Mouse (Mus musculus) hindbrain, embryonic 16.5 days (tissue): ENCODE measurements around the gene Ttn. TPM values are rescaled to one million over a fixed set of nuclear protein-coding genes. Genes with fewer than 3 reads are reported as not detected.
"Not testable (repeated sequence)": the region's sequence is repeated elsewhere in the genome, so short reads cannot be mapped to it uniquely, and the experiment has no call there.

Experiments used
- ATAC-seq: fragments of 200-750 bp; cut with Nextera tagmentation; 2 replicates; pipeline ENCODE4 v1.8.0; 2017; ENCODE audit warnings: moderate TSS enrichment, moderate library complexity
- H3K27ac ChIP-seq: fragments of 300-500 bp; sonication (generic); 2 replicates; pipeline ENCODE4 v1.5.1; 2014; ENCODE audit warnings: low read depth, mild to moderate bottlenecking, control low read depth, low read length, moderate library complexity
- H3K27me3 ChIP-seq: fragments of 300-500 bp; sonication (generic); replicated peaks from 2 replicates; pipeline ENCODE4 v1.6.1; 2014; ENCODE audit warnings: low read length; ENCODE audit not compliant: control insufficient read depth, insufficient read depth
- H3K36me3 ChIP-seq: fragments of 300-500 bp; sonication (generic); 2 replicates; pipeline ENCODE4 v1.6.1; 2014; ENCODE audit warnings: mild to moderate bottlenecking, low read length, moderate library complexity, mixed read lengths; ENCODE audit not compliant: control insufficient read depth, insufficient read depth
- H3K4me1 ChIP-seq: fragments of 300-500 bp; sonication (generic); 2 replicates; pipeline ENCODE4 v1.6.1; 2014; ENCODE audit warnings: low read depth, low read length; ENCODE audit not compliant: control insufficient read depth, insufficient read depth
- H3K4me2 ChIP-seq: fragments of 300-500 bp; sonication (generic); 2 replicates; pipeline ENCODE4 v1.6.1; 2014; ENCODE audit warnings: mild to moderate bottlenecking, low read length, control low read depth, moderate library complexity
- H3K4me3 ChIP-seq: fragments of 300-500 bp; sonication (generic); 2 replicates; pipeline ENCODE4 v1.5.1; 2014; ENCODE audit warnings: mild to moderate bottlenecking, low read length, control low read depth, moderate library complexity
- H3K9ac ChIP-seq: fragments of 300-500 bp; sonication (generic); 2 replicates; pipeline ENCODE4 v1.6.1; 2014; ENCODE audit warnings: low read depth, mild to moderate bottlenecking, control low read depth, low read length, moderate library complexity
- H3K9me3 ChIP-seq: fragments of 300-500 bp; sonication (generic); 2 replicates; pipeline ENCODE4 v1.6.1; 2014; ENCODE audit warnings: mild to moderate bottlenecking, low read length, moderate library complexity; ENCODE audit not compliant: control insufficient read depth
- WGBS: fragments of 180-500 bp; shearing (Covaris S2); extraction: QIAGEN DNeasy Blood & Tissue Kit; methylation state at CpG from one replicate; pipeline ENCODE4 v1.1.7; 2014; 5-methylcytosine and 5-hydroxymethylcytosine counted together
- polyA plus RNA-seq: library from polyadenylated mRNA; unstranded; fragments of >200 nt; fragmentation: Nextera tagmentation; extraction: Ambion mirVana; gene quantifications from 2 replicates; pipeline ENCODE4 v1.2.1, GENCODE M21; 2015

Ttn gene
- 0.41 and 7.7 TPM in 2 replicates for polyA plus RNA-seq

GRCm38 (mm10) chr2:76982391-76983145, at the start of gene Ttn:
Ttn (minus strand) TSS chr2:76982547.
- no peaks in the 10 kb centered on the region for H3K27me3 ChIP-seq
- H3K9ac ChIP-seq, result no peak within 1 kb of the TSS
- ATAC-seq, result no peak
- no peak within 1 kb of the TSS for H3K27ac ChIP-seq
- H3K4me1 ChIP-seq, result no peaks in the 10 kb centered on the region
- no peaks in the 10 kb centered on the region for H3K36me3 ChIP-seq
- no peak within 1 kb of the TSS for H3K4me2 ChIP-seq
- 85% methylated on average over 18 of the region's 18 CpGs for WGBS
- H3K9me3 ChIP-seq, result no peaks in the 10 kb centered on the region
- H3K4me3 ChIP-seq, result no peak within 1 kb of the TSS

DNA sequence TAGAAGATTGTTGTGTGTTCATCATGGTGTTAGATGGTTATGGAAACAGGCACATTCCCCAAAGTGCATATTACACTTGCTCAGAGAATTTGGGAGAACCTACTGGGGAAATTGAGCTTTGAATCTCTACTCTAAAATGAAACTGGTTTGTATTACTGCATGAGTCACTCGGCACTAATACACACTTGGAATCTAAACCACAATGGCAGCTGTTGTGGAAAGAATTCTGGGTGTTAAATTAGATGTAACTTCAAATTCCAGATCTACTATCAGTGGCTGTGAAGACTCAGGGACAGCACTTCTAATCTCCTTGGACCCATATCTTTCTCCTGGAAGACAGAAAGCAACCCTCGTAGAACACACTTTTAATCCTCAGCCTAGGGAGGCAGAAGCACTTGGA, 38.3 kb upstream of the Ttn start:
- Histone ChIP-seq H3K36me3 (no peaks in the 10 kb centered on the region), H3K4me1 (no peaks in the 10 kb centered on the region), H3K4me2 (no peak overlapping the region), H3K9ac (no peak overlapping the region), H3K27me3 (no peaks in the 10 kb centered on the region), H3K27ac (no peak overlapping the region), H3K9me3 (no peaks in the 10 kb centered on the region), H3K4me3 (no peak overlapping the region)
- WGBS, result 95% methylated on average over 2 of the region's 2 CpGs
- no peak for ATAC-seq

DNA sequence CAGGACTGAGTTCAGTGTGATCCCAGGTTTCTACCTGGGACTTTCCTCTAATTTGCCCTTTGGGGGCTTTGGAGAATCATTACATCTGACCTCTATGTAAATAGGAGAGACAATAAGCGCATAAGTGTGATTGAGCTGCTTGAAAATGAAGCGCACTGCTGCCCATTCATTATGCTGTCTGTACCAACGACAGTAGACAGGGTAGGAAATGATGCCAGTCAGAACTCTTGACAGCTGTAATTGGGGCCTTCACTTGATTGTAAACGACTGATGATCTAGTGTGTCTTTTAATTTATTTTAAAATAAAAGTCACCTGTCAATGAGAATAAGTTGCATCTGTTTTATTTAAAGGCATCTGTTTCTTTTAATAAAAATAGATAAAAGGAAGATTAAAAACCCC, 35.4 kb upstream of the Ttn start:
- Histone ChIP-seq H3K27ac (no peak overlapping the region), H3K9ac (no peak overlapping the region), H3K4me1 (no peaks in the 10 kb centered on the region), H3K36me3 (no peaks in the 10 kb centered on the region), H3K4me2 (no peak overlapping the region), H3K9me3 (no peaks in the 10 kb centered on the region), H3K27me3 (no peaks in the 10 kb centered on the region), H3K4me3 (no peak overlapping the region)
- 57% methylated on average over 4 of the region's 4 CpGs for WGBS
- no peak for ATAC-seq

- not testable (repeated sequence) for ATAC-seq, H3K36me3 ChIP-seq, H3K4me1 ChIP-seq, H3K4me2 ChIP-seq, H3K27me3 ChIP-seq, H3K4me3 ChIP-seq, H3K9me3 ChIP-seq, H3K9ac ChIP-seq, H3K27ac ChIP-seq
- 91% methylated on average over 6 of the region's 6 CpGs for WGBS
Observed at GRCm38 (mm10) chr2:77013449-77013848, 31.1 kb upstream of the Ttn start.

DNA sequence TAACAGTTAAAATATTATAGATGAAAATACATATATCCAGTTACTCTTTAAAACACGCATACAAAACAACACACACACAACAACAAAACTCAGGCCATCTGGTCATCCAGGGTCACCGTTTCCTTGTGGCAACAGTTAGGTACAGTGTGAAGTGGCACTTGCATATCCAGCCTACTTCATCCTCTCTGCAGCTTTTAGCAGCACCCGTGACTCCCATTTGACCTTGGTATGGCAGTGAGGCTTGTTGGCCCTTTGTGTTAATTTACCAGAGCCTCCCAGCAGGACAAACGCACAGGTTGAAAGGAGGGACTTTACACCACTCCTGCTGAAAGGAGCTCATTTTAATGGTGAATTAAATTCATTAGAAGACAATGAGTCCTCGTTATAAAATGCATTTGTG, 29.6 kb upstream of the Ttn start:
- Histone ChIP-seq H3K9ac (no peak overlapping the region), H3K4me1 (no peaks in the 10 kb centered on the region), H3K4me2 (no peak overlapping the region), H3K36me3 (no peaks in the 10 kb centered on the region), H3K27ac (no peak overlapping the region), H3K9me3 (no peaks in the 10 kb centered on the region), H3K4me3 (no peak overlapping the region), H3K27me3 (no peaks in the 10 kb centered on the region)
- no peak for ATAC-seq
- WGBS, result 66% methylated on average over 5 of the region's 5 CpGs

GRCm38 (mm10) chr2:77007015-77007414, 24.7 kb upstream of the Ttn start:
- H3K9ac ChIP-seq, result no peak overlapping the region
- no peaks in the 10 kb centered on the region for H3K4me1 ChIP-seq
- H3K9me3 ChIP-seq, result no peaks in the 10 kb centered on the region
- no peaks in the 10 kb centered on the region for H3K27me3 ChIP-seq
- no peak overlapping the region for H3K27ac ChIP-seq
- H3K4me3 ChIP-seq, result no peak overlapping the region
- 46% methylated on average over 7 of the region's 7 CpGs for WGBS
- no peaks in the 10 kb centered on the region for H3K36me3 ChIP-seq
- H3K4me2 ChIP-seq, result no peak overlapping the region
- no peak; the same call in 1 of the 2 replicates for ATAC-seq

DNA sequence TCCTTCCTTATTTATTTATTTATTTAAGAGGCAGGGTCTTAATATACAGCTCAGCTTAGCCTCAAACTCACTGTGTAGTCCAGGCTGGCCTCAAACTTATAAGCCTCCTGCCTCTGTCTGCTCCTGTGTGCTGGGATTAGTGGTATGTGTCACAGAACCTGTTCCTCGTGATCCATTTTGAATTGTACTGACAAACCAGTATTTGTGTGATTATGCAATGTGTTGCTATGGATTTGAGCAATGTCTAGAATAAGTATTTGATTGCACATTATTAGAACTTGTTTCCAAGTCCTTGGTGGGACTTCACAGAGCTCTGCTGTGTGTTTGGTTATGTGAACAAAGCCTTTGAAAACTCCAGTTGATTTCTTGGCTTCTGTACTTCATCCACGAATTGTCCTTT, 20.8 kb upstream of the Ttn start:
- Histone ChIP-seq H3K27ac (no peak overlapping the region), H3K36me3 (no peaks in the 10 kb centered on the region), H3K4me3 (no peak overlapping the region), H3K9ac (no peak overlapping the region), H3K4me1 (no peaks in the 10 kb centered on the region), H3K9me3 (no peaks in the 10 kb centered on the region), H3K4me2 (no peak overlapping the region), H3K27me3 (no peaks in the 10 kb centered on the region)
- ATAC-seq, result no peak
- WGBS, result 67% methylated on average over 2 of the region's 2 CpGs

DNA sequence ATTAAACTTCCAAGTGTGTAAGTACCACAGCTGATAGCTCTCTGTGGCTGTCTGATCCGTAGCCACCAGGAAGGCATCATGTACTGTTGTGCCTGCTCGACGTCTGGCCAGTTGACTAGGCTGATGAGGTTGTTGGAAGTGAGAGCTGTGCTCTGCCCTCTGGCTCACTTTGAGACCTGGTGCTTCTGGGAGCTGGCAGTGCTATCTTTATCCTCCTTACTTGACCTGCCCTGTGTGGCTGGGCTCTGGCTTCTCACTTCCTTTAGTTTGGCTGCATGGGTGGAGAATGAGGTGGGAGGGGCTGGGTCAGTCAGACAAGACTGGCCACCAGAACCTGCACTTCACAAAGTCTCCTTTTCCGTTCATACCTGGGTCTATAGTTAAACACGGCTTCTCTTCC, 16.0 kb upstream of the Ttn start:
- ATAC-seq, result no peak
- Histone ChIP-seq H3K4me2 (no peak overlapping the region), H3K4me3 (no peak overlapping the region), H3K9ac (no peak overlapping the region), H3K9me3 (no peaks in the 10 kb centered on the region), H3K27ac (no peak overlapping the region), H3K27me3 (no peaks in the 10 kb centered on the region), H3K4me1 (no peaks in the 10 kb centered on the region), H3K36me3 (no peaks in the 10 kb centered on the region)
- 84% methylated on average over 5 of the region's 5 CpGs for WGBS

DNA sequence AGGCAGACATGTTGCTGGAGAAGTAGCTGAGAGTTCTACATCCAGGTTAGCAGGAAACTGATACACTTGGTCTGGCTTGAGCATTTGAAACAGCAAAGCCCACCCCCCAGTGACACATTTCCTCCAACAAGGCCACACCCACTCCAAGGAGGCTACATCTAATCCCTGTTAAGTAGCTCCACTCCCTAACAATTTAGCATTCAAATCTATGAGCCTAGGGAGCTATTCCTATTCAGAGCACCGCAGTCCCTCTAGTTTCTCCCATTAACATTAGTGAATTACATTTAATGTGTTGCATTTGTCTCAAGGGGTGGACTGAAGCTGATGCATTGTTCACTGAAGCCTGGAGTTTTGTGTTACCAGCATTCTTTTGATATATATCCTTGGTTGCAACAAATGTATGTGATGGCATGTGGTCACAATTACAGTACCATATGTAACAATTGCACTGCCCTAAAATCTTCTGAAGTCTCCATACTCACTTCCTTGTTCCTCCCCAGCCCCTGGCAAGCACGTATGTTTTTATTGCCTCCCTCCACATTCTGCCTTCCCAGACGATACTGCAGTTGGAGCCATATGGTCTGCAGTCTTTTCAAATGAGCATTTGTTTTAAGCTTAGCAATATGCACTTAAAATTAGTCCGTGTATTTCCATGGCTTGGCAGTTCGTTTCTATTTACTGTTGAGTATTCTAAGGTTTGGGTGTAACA, 10.3 kb upstream of the Ttn start:
- ATAC-seq, result no peak
- no peak overlapping the region for H3K4me2 ChIP-seq
- H3K4me1 ChIP-seq, result no peaks in the 10 kb centered on the region
- no peaks in the 10 kb centered on the region for H3K36me3 ChIP-seq
- no peaks in the 10 kb centered on the region for H3K9me3 ChIP-seq
- H3K27me3 ChIP-seq, result no peaks in the 10 kb centered on the region
- H3K4me3 ChIP-seq, result no peak overlapping the region
- no peak overlapping the region for H3K9ac ChIP-seq
- no peak overlapping the region for H3K27ac ChIP-seq
- 73% methylated on average over 5 of the region's 5 CpGs for WGBS
